Mouse (Mus musculus) forebrain, embryonic 16.5 days (tissue): ENCODE data around the gene Nsun5. TPM values are rescaled to one million over a fixed set of nuclear protein-coding genes. Genes with fewer than 3 reads are reported as not detected.
A peak's percentile ranks its signal among the peaks of the same experiment; 100 is the strongest.

Experiments used
- ATAC-seq: fragments of 200-750 bp; cut with Nextera tagmentation; 2 replicates; pipeline ENCODE4 v1.8.0; 2017; ENCODE audit warnings: mild to moderate bottlenecking, moderate library complexity
- H3K27ac ChIP-seq: fragments of 300-500 bp; sonication (generic); 2 replicates; pipeline ENCODE4 v1.5.1; 2014; ENCODE audit warnings: low read length, control low read depth
- H3K27me3 ChIP-seq: fragments of 300-500 bp; sonication (generic); replicated peaks from 2 replicates; pipeline ENCODE4 v1.6.1; 2014; ENCODE audit warnings: low read length; ENCODE audit not compliant: control insufficient read depth, insufficient read depth
- H3K36me3 ChIP-seq: fragments of 300-500 bp; sonication (generic); 2 replicates; pipeline ENCODE4 v1.6.1; 2014; ENCODE audit not compliant: control insufficient read depth, insufficient read depth
- H3K4me1 ChIP-seq: fragments of 300-500 bp; sonication (generic); replicated peaks from 2 replicates; pipeline ENCODE4 v1.6.1; 2014; ENCODE audit warnings: low read length; ENCODE audit not compliant: control insufficient read depth, insufficient read depth
- H3K4me2 ChIP-seq: fragments of 300-500 bp; sonication (generic); 2 replicates; pipeline ENCODE4 v1.6.1; 2014; ENCODE audit warnings: mild to moderate bottlenecking, low read length, control low read depth
- H3K4me3 ChIP-seq: fragments of 300-500 bp; sonication (generic); replicated peaks from 2 replicates; pipeline ENCODE4 v1.5.1; 2014; ENCODE audit warnings: mild to moderate bottlenecking, low read length, control low read depth
- H3K9ac ChIP-seq: fragments of 300-500 bp; sonication (generic); replicated peaks from 2 replicates; pipeline ENCODE4 v1.6.1; 2014; ENCODE audit warnings: low read depth, low read length, control low read depth
- H3K9me3 ChIP-seq: fragments of 300-500 bp; sonication (generic); 2 replicates; pipeline ENCODE4 v1.6.1; 2016; ENCODE audit warnings: low read length; ENCODE audit not compliant: control insufficient read depth
- WGBS: fragments of 180-500 bp; shearing (Covaris S2); extraction: QIAGEN DNeasy Blood & Tissue Kit; methylation state at CpG from one replicate; pipeline ENCODE4 v1.1.7; 2014; 5-methylcytosine and 5-hydroxymethylcytosine counted together
- polyA plus RNA-seq: library from polyadenylated mRNA; unstranded; fragments of >200 nt; fragmentation: Nextera tagmentation; extraction: Ambion mirVana; gene quantifications from 2 replicates; pipeline ENCODE4 v1.2.1, GENCODE M21; 2015

The Nsun5 gene
- 38.0 and 41.8 TPM in 2 replicates for polyA plus RNA-seq

- H3K4me3 ChIP-seq, result peak within 1 kb of the TSS; percentile 74
- WGBS, result under 1% methylated on average over 62 of the region's 64 CpGs
- H3K27ac ChIP-seq, result peak within 1 kb of the TSS; percentile 78
- H3K4me1 ChIP-seq, result peaks cover 14% of the 10 kb centered on the region
- H3K27me3 ChIP-seq, result no peaks in the 10 kb centered on the region
- H3K4me2 ChIP-seq, result peak within 1 kb of the TSS; percentile 82
- H3K9ac ChIP-seq, result peak within 1 kb of the TSS; percentile 79
- H3K9me3 ChIP-seq, result no peaks in the 10 kb centered on the region
- peaks cover 24% of the 10 kb centered on the region for H3K36me3 ChIP-seq
- ATAC-seq, result peak; percentile 77
Observed at GRCm38 (mm10) chr5:135369787-135370654, at the start of gene Nsun5. TSS of gene Nsun5 (plus strand) at chr5:135369953.

GRCm38 (mm10) chr5:135322197-135322596, 47.6 kb upstream of the Nsun5 start:
- no peak overlapping the region for H3K4me3 ChIP-seq
- no peak overlapping the region for H3K27ac ChIP-seq
- no peak overlapping the region for H3K9ac ChIP-seq
- H3K9me3 ChIP-seq, result no peaks in the 10 kb centered on the region
- ATAC-seq, result no peak
- WGBS, result 92% methylated on average over 1 of the region's 1 CpGs
- no peaks in the 10 kb centered on the region for H3K27me3 ChIP-seq
- no peak overlapping the region for H3K4me2 ChIP-seq
- H3K4me1 ChIP-seq, result no peaks in the 10 kb centered on the region
- H3K36me3 ChIP-seq, result no peaks in the 10 kb centered on the region

DNA sequence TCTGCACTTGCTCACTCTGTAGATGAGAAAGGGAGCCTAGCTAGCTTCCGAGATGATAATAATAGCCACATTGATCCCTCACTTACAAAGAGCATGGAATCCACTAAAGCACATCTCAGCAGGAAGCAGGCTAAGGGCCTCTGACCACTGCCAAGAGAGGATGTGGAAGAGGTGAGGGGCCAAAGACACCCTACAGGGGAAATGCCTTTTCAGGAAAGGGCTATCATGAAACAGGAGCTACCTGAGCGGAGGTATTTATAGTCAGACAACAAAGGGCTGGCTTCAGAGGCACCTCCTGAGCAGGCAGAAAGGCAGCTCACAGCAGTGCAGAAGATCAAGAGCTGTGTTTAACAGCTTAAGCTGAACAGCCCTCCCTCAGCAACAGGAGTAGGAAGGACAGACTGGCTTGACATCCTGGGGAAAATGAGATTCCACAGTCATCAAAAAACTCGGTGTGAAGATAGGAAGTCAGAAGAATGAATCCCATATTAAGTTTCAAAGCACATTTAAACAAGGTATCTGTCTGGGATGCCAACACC, 43.6 kb upstream of the Nsun5 start:
- no peak overlapping the region for H3K27ac ChIP-seq
- H3K36me3 ChIP-seq, result no peaks in the 10 kb centered on the region
- no peak overlapping the region for H3K9ac ChIP-seq
- no peaks in the 10 kb centered on the region for H3K4me1 ChIP-seq
- no peak for ATAC-seq
- WGBS, result 7% methylated on average over 3 of the region's 3 CpGs
- no peak overlapping the region for H3K4me3 ChIP-seq
- H3K4me2 ChIP-seq, result no peak overlapping the region
- no peaks in the 10 kb centered on the region for H3K27me3 ChIP-seq
- H3K9me3 ChIP-seq, result no peaks in the 10 kb centered on the region

- 86% methylated on average over 4 of the region's 4 CpGs for WGBS
- Histone ChIP-seq H3K27ac (no peak overlapping the region), H3K36me3 (no peaks in the 10 kb centered on the region), H3K9me3 (no peaks in the 10 kb centered on the region), H3K27me3 (no peaks in the 10 kb centered on the region), H3K9ac (no peak overlapping the region), H3K4me3 (no peak overlapping the region), H3K4me1 (no peaks in the 10 kb centered on the region), H3K4me2 (no peak overlapping the region)
- ATAC-seq, result no peak
Observed at GRCm38 (mm10) chr5:135329471-135329870, 40.3 kb upstream of the Nsun5 start.

DNA sequence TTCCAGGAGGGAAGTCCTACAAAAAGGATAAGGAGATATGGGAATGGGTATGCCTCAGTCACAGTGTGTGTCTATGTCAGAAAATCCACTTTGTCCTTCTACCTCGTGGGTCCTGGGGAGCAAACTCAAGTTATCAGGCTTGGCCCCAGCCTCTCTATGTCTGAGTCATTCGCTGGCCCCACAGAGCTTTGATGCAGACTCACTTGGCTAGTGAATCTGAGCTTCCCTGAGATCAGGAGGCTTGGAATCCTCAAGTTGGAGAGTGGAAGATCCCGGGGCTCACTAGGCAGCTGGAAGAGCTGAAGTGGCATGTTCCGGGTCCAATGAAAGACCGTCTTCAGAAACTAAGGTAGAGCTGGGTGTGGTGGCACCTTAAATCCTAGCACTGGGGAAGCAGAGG, 39.6 kb upstream of the Nsun5 start:
- WGBS, result 82% methylated on average over 5 of the region's 5 CpGs
- no peaks in the 10 kb centered on the region for H3K9me3 ChIP-seq
- ATAC-seq, result no peak

GRCm38 (mm10) chr5:135331161-135331560, 38.6 kb upstream of the Nsun5 start:
- H3K36me3 ChIP-seq, result no peaks in the 10 kb centered on the region
- H3K4me3 ChIP-seq, result no peak overlapping the region
- no peaks in the 10 kb centered on the region for H3K9me3 ChIP-seq
- no peak overlapping the region for H3K4me2 ChIP-seq
- no peak overlapping the region for H3K9ac ChIP-seq
- H3K4me1 ChIP-seq, result no peaks in the 10 kb centered on the region
- ATAC-seq, result no peak
- no peak overlapping the region for H3K27ac ChIP-seq
- H3K27me3 ChIP-seq, result no peaks in the 10 kb centered on the region
- 87% methylated on average over 6 of the region's 6 CpGs for WGBS

More for the DNA sequence above, 39.6 kb upstream of the Nsun5 start:
- no peak overlapping the region for H3K9ac ChIP-seq
- H3K27me3 ChIP-seq, result no peaks in the 10 kb centered on the region
- no peak overlapping the region for H3K4me2 ChIP-seq
- H3K36me3 ChIP-seq, result no peaks in the 10 kb centered on the region
- H3K4me1 ChIP-seq, result no peaks in the 10 kb centered on the region
- H3K27ac ChIP-seq, result no peak overlapping the region
- H3K4me3 ChIP-seq, result no peak overlapping the region

GRCm38 (mm10) chr5:135337575-135337974, 32.2 kb upstream of the Nsun5 start:
- no peaks in the 10 kb centered on the region for H3K36me3 ChIP-seq
- H3K9me3 ChIP-seq, result no peaks in the 10 kb centered on the region
- no peaks in the 10 kb centered on the region for H3K27me3 ChIP-seq
- no peaks in the 10 kb centered on the region for H3K4me1 ChIP-seq
- H3K9ac ChIP-seq, result no peak overlapping the region
- no peak for ATAC-seq
- no peak overlapping the region for H3K27ac ChIP-seq
- no peak overlapping the region for H3K4me2 ChIP-seq
- WGBS, result 82% methylated on average over 3 of the region's 3 CpGs
- H3K4me3 ChIP-seq, result no peak overlapping the region

- ATAC-seq, result no peak
- 78% methylated on average over 7 of the region's 7 CpGs for WGBS
Observed at GRCm38 (mm10) chr5:135345989-135346388, 23.8 kb upstream of the Nsun5 start.

DNA sequence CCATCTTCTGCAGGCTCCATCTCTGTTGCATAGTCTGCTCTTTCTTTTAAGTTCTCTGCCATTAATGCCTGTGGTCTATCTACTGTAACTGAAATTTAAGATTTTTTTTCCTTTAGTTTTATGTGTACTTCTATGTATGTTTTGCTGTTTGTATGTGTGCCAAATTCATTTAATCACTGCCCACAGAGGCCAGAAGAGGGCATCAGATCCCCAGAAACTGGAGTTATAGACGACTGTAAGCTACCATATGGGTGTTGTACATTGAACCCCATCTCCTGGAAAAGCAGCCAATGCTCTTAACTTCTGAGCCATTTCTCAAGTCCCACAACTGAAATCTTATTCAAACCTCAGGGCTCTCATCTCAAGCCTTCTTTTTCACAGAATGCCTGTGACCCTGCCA, 23.3 kb upstream of the Nsun5 start:
- no peak overlapping the region for H3K27ac ChIP-seq
- ATAC-seq, result no peak
- no peak overlapping the region for H3K4me3 ChIP-seq
- H3K4me1 ChIP-seq, result no peaks in the 10 kb centered on the region
- no peak overlapping the region for H3K9ac ChIP-seq
- peaks cover 2% of the 10 kb centered on the region; the same call in 1 of the 2 replicates for H3K9me3 ChIP-seq
- H3K27me3 ChIP-seq, result no peaks in the 10 kb centered on the region
- no peaks in the 10 kb centered on the region for H3K36me3 ChIP-seq
- no peak overlapping the region for H3K4me2 ChIP-seq
- 11% methylated on average over 1 of the region's 1 CpGs for WGBS

More at GRCm38 (mm10) chr5:135345989-135346388, 23.8 kb upstream of the Nsun5 start:
- H3K27ac ChIP-seq, result no peak overlapping the region
- no peaks in the 10 kb centered on the region for H3K36me3 ChIP-seq
- H3K27me3 ChIP-seq, result no peaks in the 10 kb centered on the region
- H3K4me1 ChIP-seq, result no peaks in the 10 kb centered on the region
- no peak overlapping the region for H3K4me2 ChIP-seq
- no peak overlapping the region for H3K9ac ChIP-seq
- H3K4me3 ChIP-seq, result no peak overlapping the region
- H3K9me3 ChIP-seq, result peaks cover 2% of the 10 kb centered on the region; the same call in 1 of the 2 replicates
